Mouse (Mus musculus) c-Kit-positive CD71-positive TER-119-negative erythroid progenitor cells, embryonic 14.5 days (primary cell): Measurements from ENCODE around the gene Ky.
A peak's percentile ranks its signal among the peaks of the same experiment; 100 is the strongest.

Experiments used
- DNase-seq: peaks from one replicate; pipeline ENCODE4 v3.0.0-alpha.2; 2013; ENCODE audit warnings: low read depth

The Ky gene

DNA sequence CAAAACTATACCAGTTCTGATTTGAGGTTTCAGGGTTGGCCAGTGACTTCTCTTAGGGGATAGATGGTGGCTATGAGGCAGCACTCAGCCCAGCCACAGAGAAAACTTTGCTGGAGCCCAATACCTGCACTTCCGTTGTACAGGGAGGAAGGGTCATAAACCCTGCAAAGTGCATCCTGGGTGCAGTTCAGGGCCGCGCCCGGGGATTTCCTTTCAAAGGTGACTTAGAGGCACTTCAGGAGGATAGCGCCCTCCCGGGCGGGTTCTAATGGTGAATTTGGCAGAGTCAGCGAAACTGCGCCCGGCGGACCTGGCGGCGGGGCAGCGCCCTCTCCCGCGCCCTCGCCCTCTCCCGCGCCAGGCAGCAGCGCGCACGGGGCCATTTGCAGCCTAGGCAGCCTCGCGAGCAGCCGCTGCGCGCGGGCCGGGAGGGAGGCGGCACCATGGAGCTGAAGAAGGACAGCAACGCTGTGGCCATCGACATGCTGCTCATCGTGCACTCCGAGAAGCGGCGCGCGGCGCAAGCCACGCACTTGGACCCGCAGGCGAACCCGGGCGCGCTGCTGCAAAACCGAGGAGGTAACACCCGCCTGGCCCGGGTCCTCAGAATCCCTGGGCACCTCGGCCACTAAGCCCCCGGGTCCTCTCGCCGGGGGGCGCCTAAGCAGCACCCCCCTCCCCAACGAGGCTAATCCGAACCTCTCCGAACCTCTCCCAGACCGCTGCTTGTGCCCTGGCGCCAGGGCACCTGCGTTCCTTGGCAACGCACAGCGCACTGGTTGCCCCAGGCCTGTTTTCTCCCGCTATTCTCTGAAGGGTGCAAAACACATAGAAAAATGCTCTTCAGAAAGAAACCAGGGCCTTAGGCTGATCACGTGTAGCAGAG lies at the start of gene Ky:
Gene Ky (plus strand): TSS at position 51 of the 886 bp plus-strand sequence.
- no peak for DNase-seq

- DNase-seq = no peak
These were observed 43.3 kb upstream of the Ky start for GRCm38 (mm10) chr9:102462251-102462650.

DNA sequence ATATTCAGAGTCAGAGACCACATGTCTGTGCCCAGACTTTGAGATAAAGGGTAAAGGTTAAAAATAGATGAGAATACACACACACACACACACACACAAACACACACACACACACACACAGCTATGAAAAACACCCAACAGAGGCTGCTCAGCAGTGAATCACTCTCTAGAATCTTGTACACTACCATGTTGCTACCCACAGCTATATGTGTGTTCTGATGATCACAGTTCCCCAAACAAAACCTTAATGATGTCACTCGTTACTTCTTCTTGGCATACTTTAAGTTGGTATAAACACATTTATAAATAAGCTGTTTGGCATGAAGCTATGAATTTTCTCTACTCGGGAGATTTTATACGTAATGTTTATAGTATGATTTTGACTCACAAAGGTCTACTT lies 40.5 kb upstream of the Ky start:
- no peak for DNase-seq

- no peak for DNase-seq
These were observed 39.8 kb upstream of the Ky start for GRCm38 (mm10) chr9:102465726-102466125.

DNA sequence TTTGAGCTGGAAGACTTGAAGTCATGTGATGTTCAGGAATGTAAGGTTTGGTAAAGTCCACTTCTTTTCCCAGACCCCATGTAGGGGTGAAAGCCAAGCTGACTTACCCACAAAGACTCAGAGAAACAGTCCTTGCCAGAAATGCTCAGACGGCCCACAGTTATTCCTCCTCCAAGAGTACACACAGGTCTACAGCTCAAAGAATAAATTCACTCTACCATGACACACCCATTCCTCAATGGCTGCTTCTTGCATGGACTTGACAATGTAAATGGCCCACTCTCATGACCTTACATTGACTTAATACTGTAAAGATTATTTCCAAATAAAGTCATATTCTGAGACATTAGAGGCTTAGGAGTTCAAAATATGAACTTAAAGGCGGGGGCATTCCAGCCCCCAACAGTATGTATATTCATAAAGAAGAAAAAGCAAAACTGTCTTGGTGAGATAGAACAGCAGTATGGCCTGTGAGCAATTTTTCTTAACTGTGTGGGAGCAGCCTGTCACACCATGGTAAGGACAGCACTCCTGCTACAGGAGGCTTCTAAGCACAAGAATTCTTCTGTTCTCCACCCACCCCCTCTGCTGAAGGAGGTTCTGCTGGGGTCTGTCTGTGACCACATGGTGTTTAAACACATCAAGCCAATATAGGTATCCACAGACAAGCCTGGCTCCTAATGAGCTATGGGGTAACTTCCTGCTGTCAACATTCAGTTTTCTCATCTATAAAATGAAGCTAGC lies 35.3 kb upstream of the Ky start:
- DNase-seq = no peak

GRCm38 (mm10) chr9:102477767-102478450 lies 27.6 kb upstream of the Ky start:
- DNase-seq = no peak

DNA sequence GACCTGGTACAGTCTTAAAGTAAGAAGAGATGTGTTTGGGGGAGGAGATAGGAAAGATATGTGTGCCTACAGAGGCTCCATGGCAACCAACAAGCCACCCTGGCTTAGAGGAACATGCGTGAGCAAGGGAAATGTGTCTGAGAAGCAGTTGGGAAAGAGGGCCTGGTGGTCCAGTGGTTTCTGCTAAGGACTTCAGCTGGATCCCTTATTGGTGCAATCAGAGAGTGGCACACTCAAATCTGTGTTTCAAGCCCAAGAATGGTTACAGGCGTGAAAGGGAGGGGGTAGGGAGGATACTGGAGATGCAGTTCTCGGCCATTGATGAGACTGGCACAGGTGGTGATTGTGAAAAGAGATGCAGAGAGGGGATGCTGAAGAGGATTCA lies 27.1 kb upstream of the Ky start:
- DNase-seq = no peak

- DNase-seq = peak; percentile 5
These were observed 26.5 kb upstream of the Ky start for GRCm38 (mm10) chr9:102479022-102479421.

- no peak for DNase-seq
These were observed 13.3 kb upstream of the Ky start for GRCm38 (mm10) chr9:102492031-102492795.

DNA sequence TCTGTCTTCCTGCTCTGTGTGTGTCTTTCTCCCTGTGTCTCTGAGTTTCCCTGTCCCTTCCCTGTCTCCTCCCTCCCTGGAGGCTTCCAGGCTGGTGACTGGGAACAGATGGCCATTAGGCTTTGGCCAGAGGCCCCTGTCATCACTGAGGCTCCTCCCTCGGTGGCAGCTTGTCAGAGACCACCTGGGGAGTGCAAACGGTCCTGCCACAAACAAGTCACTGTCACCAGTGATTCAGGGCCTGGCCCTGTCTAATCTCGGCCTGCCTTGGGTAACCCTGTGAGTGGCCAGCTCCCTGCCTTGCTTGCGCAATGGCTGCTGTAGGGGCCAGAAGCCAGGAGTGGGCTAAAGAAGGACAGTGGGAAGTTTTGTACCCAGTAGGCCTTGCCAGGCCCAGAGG lies 12.5 kb upstream of the Ky start:
- DNase-seq = no peak

- no peak for DNase-seq
These were observed 11.6 kb upstream of the Ky start for GRCm38 (mm10) chr9:102493916-102494315.

GRCm38 (mm10) chr9:102494454-102494853 lies 11.1 kb upstream of the Ky start:
- no peak for DNase-seq

- DNase-seq = no peak
These were observed 10.3 kb upstream of the Ky start for GRCm38 (mm10) chr9:102495266-102495665.

GRCm38 (mm10) chr9:102496481-102497041 lies 9.0 kb upstream of the Ky start:
- no peak for DNase-seq

DNA sequence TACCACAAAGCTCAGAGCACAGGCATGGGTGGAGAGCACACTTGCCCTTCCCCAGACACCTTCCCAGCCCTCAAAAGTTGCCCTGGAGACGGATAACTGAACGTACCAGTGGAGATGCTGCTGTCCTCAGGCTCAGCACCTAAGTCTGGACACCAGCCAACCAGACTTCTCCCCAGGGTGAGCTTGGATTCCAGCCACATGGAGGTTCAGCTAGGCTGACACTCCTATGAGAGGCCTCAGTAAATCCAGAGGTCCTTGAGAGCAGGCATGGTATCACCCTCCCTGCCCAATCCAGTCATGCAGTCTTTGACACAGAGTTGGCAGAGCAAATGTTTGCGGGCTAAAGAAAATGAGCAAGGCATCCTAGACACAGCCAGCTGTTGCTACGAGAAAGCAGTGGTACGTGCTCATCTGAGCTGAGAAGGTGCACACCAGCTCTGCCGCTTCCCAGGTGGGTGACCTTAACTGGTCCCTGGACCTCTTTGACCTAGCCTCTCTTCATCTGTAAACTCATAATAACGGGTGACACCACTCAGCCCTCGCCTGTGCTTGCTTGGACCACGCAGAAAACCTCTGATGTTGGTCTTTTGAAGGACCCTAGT lies 8.4 kb upstream of the Ky start:
- no peak for DNase-seq

DNA sequence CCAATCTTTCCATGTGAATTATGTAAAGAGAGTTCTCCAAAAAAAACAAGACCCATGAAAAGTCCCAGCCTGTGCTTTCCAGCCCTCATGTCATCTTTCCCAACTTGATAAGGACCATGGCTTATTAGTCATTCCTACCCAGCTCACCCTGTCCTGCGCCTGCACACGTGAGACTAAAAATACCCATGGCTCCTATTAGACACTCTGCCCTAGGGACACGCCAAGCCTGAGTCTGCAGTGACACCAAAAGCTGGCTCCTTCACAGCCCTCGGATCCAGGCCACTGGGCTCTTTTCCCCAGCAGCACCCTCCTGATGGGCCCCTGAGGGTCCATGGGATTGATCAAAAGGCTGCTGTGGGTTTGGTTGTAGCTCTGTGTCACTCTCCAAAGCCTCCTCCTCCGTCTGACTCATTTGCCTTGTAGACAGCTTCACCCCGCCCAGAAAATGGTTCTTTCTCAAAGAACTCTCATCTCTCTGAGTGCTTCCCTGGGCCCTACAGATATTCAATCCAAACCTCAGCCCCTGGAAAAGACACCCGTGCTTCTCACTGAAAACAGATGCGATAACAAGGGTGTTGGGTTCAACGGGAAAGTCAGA lies 7.6 kb upstream of the Ky start:
- no peak for DNase-seq

- DNase-seq = no peak
These were observed 6.8 kb upstream of the Ky start for GRCm38 (mm10) chr9:102498701-102499100.

- no peak for DNase-seq
These were observed 6.3 kb upstream of the Ky start for GRCm38 (mm10) chr9:102499266-102499665.

- DNase-seq = no peak
These were observed 5.8 kb upstream of the Ky start for GRCm38 (mm10) chr9:102499746-102500145.

GRCm38 (mm10) chr9:102501113-102501512 lies 4.4 kb upstream of the Ky start:
- no peak for DNase-seq
